8 mouse cellular contexts compared by ENCODE assay signal in the genomic region with DNA sequence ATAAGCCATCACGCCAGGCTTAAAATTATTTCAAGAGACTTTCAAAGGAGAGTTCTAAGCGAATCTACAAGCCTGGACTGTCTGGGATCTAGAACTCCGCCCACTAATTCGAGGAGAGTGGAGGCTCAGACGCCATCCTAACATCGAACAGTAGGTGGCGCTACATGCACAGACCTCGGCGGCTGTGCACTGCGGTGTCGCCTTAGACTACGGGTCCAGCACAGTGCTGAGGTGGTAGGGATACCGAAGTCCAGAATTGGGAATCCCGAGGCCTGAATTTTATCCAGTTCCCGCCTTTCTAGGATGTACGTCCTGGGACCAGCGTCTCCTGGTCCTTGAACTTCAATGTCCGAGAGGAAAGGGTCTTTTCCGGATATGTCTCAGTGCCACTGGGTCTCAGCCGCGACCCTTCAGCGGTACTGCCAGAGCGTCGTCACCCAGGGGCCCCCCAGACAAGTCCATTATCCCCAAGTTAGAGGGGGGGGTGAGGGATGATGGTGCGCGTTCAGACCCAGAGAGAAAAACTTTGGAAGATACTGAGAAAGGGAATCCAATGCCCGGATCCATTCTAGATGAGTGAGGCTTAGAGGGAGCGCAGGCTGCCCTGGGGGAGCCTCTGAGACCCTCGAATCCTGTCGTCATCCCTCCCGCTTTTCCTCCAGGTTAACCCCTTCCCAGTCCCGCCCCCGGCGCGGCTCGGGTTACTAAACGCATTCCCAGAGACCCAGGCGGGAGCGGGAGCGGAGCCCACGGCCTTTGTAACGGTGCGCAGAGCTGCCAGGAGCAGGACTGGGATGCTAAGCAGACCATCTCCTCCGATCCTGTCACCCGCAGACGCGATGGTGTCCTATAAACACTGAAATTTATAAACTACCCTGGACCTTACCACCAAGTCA. TPM values are rescaled to one million over a fixed set of nuclear protein-coding genes. Genes with fewer than 3 reads are reported as not detected.
DNase-seq lines count a peak whose midpoint lies in the region; ATAC-seq lines count a peak whose summit lies in the region.

No protein-coding gene starts in this region.

- peak overlapping the region; percentile 30 for H3K4me3 ChIP-seq in hindbrain, embryonic 15.5 days

- no peaks in the 10 kb centered on the region for H3K9me3 ChIP-seq in hindbrain, embryonic 15.5 days

- H3K27me3 ChIP-seq in hindbrain, embryonic 15.5 days = peaks cover 71% of the 10 kb centered on the region

- peaks cover 70% of the 10 kb centered on the region for H3K4me1 ChIP-seq in hindbrain, embryonic 15.5 days (replicated peaks)

- H3K27ac ChIP-seq in hindbrain, embryonic 15.5 days (replicated peaks) = no peak overlapping the region

- peak; percentile 85 for ATAC-seq in hindbrain, embryonic 15.5 days (ENCODE audit: low FRiP score, low read depth)

- H3K9ac ChIP-seq in hindbrain, embryonic 15.5 days = peak overlapping the region; percentile 25

- H3K4me2 ChIP-seq in hindbrain, embryonic 15.5 days = peak overlapping the region; percentile 52

- peak; percentile 97 for DNase-seq in NIH3T3 (ENCODE audit: low read depth)
- DNase-seq in cerebellum, postnatal 14 days = peak; percentile 96
- DNase-seq in frontal cortex, postnatal 36 days (ENCODE audit: low spot score in 2 of 2) = peak; percentile 92 to 96
- peak; percentile 90 to 92 for DNase-seq in layer of hippocampus, postnatal 36 days
- peak; percentile 94 for DNase-seq in lung, postnatal 36 days
- peak; percentile 92 for DNase-seq in retina, postnatal 1 day
- peak; percentile 90 for DNase-seq in thymus, postnatal 4 days

- 0 out of 2 replicates have a peak, but pooled peaks cover 2% of the 10 kb centered on the region for H3K36me3 ChIP-seq in hindbrain, embryonic 15.5 days

- WGBS in hindbrain, embryonic 15.5 days = under 1% methylated on average over 47 of the region's 47 CpGs

RNA-seq across cellular contexts. Expression of a gene that starts 1.3 kb away (rescaled TPM):
- polyA plus RNA-seq in hindbrain, embryonic 15.5 days (2015; fragmentation: Nextera tagmentation; extraction: Ambion mirVana) = 12.9 and 13.9 TPM in 2 replicates
- total RNA-seq in layer of hippocampus, postnatal 36 days (2021) = 10 to 100 TPM; 52.8 to 59.6 TPM

RNA-seq across cellular contexts. Expression of a gene that starts 19.6 kb away (rescaled TPM):
- 42.8 and 46.6 TPM in 2 replicates for polyA plus RNA-seq in hindbrain, embryonic 15.5 days (2015; fragmentation: Nextera tagmentation; extraction: Ambion mirVana)
- total RNA-seq in layer of hippocampus, postnatal 36 days (2021) = 10 to 100 TPM; 36.2 to 37.3 TPM

RNA-seq across cellular contexts. Expression of a gene that starts 21.0 kb away (rescaled TPM):
- polyA plus RNA-seq in hindbrain, embryonic 15.5 days (2015; fragmentation: Nextera tagmentation; extraction: Ambion mirVana) = not detected in 2 replicates
- not detected for total RNA-seq in layer of hippocampus, postnatal 36 days (2021)
